ENCODE assay signal across 7 mouse cellular contexts in the genomic region with DNA sequence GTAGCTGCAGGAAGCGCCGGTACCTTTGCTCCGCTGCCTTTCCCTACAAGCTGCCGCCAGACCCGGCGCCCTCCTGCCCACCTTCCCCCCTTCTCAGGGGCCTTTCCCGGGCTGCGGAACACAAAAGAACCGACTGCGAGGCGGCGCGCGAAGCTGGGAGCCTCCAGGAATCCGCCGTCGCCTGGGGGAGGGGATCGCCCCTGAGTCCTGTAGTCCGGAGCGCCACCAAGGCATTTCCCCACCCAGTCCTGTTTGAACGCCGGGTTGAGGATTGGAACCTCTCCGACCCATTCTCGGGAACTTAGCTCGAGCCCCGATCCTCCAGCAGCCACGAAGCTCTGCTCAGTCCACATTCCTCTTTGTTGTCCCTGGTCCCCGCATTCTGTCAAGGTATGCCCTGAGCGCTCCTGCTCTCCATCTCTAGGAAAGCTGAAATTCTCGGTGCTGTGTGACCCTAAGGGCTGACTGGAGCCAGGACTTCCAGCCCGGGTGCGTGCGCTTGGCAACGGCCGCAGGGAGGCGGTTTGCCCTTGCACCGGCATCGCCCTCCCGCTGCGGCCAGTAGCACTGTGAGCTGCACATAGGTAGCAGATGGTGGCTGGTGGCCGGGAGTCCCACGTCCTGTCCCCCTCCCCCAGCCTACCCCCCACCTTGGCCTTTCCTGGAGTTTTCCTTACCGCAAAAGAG. TPM values are rescaled to one million over a fixed set of nuclear protein-coding genes. Genes with fewer than 3 reads are reported as not detected.
DNase-seq lines count a peak whose midpoint lies in the region.

No protein-coding gene starts in this region.

- intact Hi-C loops in heart, postnatal 14 days (cut with DNase I) = loop anchor here (5.0 kb wide), 1 partner anchor 258 kb away; no protein-coding TSS in a partner anchor

- DNase-seq in MN1 (ENCODE audit: low spot score) = peak; percentile 72
- DNase-seq in adrenal gland, adult 18-20 months (ENCODE audit: low spot score in 2 of 2) = peak; percentile 10 to 25
- DNase-seq in embryo, embryonic 11.5 days (ENCODE audit: low read depth, low spot score) = peak; percentile 62
- peak; percentile 31 to 36 for DNase-seq in heart, postnatal 14 days
- DNase-seq in kidney, postnatal 36 days = peak; percentile 74 to 81
- DNase-seq in lung, postnatal 25 days (ENCODE audit: low spot score) = peak; percentile 14
- DNase-seq in right cerebral cortex, postnatal 25 days = peak; percentile 10

RNA-seq across cellular contexts. Expression of gene Prom1, which starts 1.1 kb away (rescaled TPM):
- total RNA-seq in adrenal gland, adult 18-20 months (2021) = 1 to 10 TPM; 2.5 to 3.3 TPM
- 10 to 100 TPM; 11.6 to 14.2 TPM for total RNA-seq in heart, postnatal 14 days (2021)

Comparison
In these comparisons a context has a peak if more than half of its experiments do, and no peak if none do; other contexts are left out.
1. Peak in every context shown above with its lines: DNase-seq.
2. DNase-seq: peak in every context shown above with its lines; median percentile 78 in kidney, postnatal 36 days; 72 in MN1; 62 in embryo, embryonic 11.5 days; 34 in heart, postnatal 14 days; 18 in adrenal gland, adult 18-20 months; 14 in lung, postnatal 25 days; 10 in right cerebral cortex, postnatal 25 days.